Mouse (Mus musculus) urinary bladder, adult 18-20 months (tissue): Measurements from ENCODE around the gene Dlx2.
A peak's percentile ranks its signal among the peaks of the same experiment; 100 is the strongest.

Experiments
- DNase-seq, 2 experiments: peaks; one replicate each; pipeline ENCODE4 v3.0.0; 2022; ENCODE audit warnings: low spot score in 2 of 2, mixed read lengths in 2 of 2

The Dlx2 gene

GRCm38 (mm10) chr2:71546640-71547071 is at the start of gene Dlx2:
TSS of gene Dlx2 (minus strand) at chr2:71546754.
- no peak for DNase-seq

- DNase-seq: peak; percentile 48 to 68
Measured at GRCm38 (mm10) chr2:71594466-71594865, 47.9 kb upstream of the Dlx2 start.

- no peak for DNase-seq
Measured at GRCm38 (mm10) chr2:71589114-71589513, 42.6 kb upstream of the Dlx2 start.

GRCm38 (mm10) chr2:71581488-71581887 is 34.9 kb upstream of the Dlx2 start:
- DNase-seq: no peak

GRCm38 (mm10) chr2:71580632-71581466 is 34.3 kb upstream of the Dlx2 start:
- peak; percentile 57 to 74 for DNase-seq

- DNase-seq: no peak
Measured at GRCm38 (mm10) chr2:71577059-71577458, 30.5 kb upstream of the Dlx2 start.

- no peak for DNase-seq
Measured at GRCm38 (mm10) chr2:71573736-71574135, 27.2 kb upstream of the Dlx2 start.

- no peak for DNase-seq
Measured at GRCm38 (mm10) chr2:71566466-71566865, 19.9 kb upstream of the Dlx2 start.

- no peak for DNase-seq
Measured at GRCm38 (mm10) chr2:71556071-71556470, 9.5 kb upstream of the Dlx2 start.

- DNase-seq: no peak
Measured at GRCm38 (mm10) chr2:71551704-71552103, 5.2 kb upstream of the Dlx2 start.

- DNase-seq: no peak
Measured at GRCm38 (mm10) chr2:71550330-71550729, 3.8 kb upstream of the Dlx2 start.

GRCm38 (mm10) chr2:71547829-71548228 is 1.3 kb upstream of the Dlx2 start:
- peak in 1 of 2 experiments; percentile 39 for DNase-seq

- peak in 1 of 2 experiments; percentile 56 for DNase-seq
Measured at GRCm38 (mm10) chr2:71545882-71546639, 493 bp downstream of the Dlx2 start.

GRCm38 (mm10) chr2:71545401-71545881 is 1.1 kb downstream of the Dlx2 start:
- peak in 1 of 2 experiments; percentile 41 for DNase-seq

- DNase-seq: peak in 1 of 2 experiments; percentile 42
Measured at GRCm38 (mm10) chr2:71544391-71545285, 1.9 kb downstream of the Dlx2 start.

- no peak for DNase-seq
Measured at GRCm38 (mm10) chr2:71543948-71544347, 2.6 kb downstream of the Dlx2 start.

- no peak for DNase-seq
Measured at GRCm38 (mm10) chr2:71543531-71543930, 3.0 kb downstream of the Dlx2 start.

GRCm38 (mm10) chr2:71542816-71543301 is 3.7 kb downstream of the Dlx2 start:
- DNase-seq: peak; percentile 55 to 58

GRCm38 (mm10) chr2:71542227-71542815 is 4.2 kb downstream of the Dlx2 start:
- DNase-seq: no peak

GRCm38 (mm10) chr2:71541418-71542226 is 4.9 kb downstream of the Dlx2 start:
- no peak for DNase-seq
